Mouse (Mus musculus): ENCODE results near the gene Arf6. TPM values are rescaled to one million over a fixed set of nuclear protein-coding genes. Genes with fewer than 3 reads are reported as not detected.
"Not testable (repeated sequence)": the region's sequence is repeated elsewhere in the genome, so short reads cannot be mapped to it uniquely, and the experiment has no call there.

Arf6 gene
- polyA plus RNA-seq, 1 experiment from 2014 or later: 18.0 TPM

GRCm38 (mm10) chr12:69360997-69361899 lies 10.7 kb upstream of the Arf6 start:
- ATAC-seq: peak; percentile 93

DNA sequence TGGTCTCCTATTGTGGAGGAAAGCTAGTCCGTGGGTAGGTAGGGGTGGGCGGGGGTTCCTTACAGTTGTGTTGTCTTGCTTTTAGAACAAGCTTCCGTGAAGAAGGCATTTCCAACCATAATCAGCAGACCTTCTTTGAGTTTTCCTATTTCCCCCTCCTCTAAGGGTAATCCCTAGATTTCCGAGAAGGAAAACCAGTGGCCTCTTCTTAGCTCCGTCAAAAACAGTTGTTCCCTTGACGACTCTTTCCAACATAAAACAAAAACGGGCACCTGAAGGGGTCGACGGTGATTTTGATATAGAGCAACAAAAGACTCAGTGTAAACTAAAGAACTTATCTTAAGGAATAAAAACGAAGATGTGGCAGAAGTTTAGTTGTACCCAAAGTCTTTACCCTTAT lies 10.0 kb upstream of the Arf6 start:
- H3K27me3 ChIP-seq (replicated peaks; ENCODE audit: control insufficient read depth, insufficient read depth, low read length): no peaks in the 10 kb centered on the region
- WGBS: 5% methylated on average over 10 of the region's 10 CpGs

More at GRCm38 (mm10) chr12:69360997-69361899, 10.7 kb upstream of the Arf6 start:
- Histone ChIP-seq H3K4me1 (ENCODE audit: control insufficient read depth, insufficient read depth, low read length) (peaks cover 10% of the 10 kb centered on the region), H3K9ac (ENCODE audit: low read depth, low read length) (peak overlapping the region; percentile 69), H3K4me2 (ENCODE audit: low read depth, low read length) (peak overlapping the region; percentile 70), H3K27ac (ENCODE audit: low read length) (peak overlapping the region; percentile 92), H3K4me3 (ENCODE audit: low read length) (peak overlapping the region; percentile 48)
- WGBS: under 1% methylated on average over 39 of the region's 50 CpGs
- H3K36me3 ChIP-seq (ENCODE audit: control insufficient read depth, insufficient read depth, low read length); H3K27me3 ChIP-seq (replicated peaks; ENCODE audit: control insufficient read depth, insufficient read depth, low read length); H3K9me3 ChIP-seq (ENCODE audit: control insufficient read depth, low read length): not testable (repeated sequence)

GRCm38 (mm10) chr12:69362388-69362787 lies 9.6 kb upstream of the Arf6 start:
- 49% methylated on average over 4 of the region's 4 CpGs for WGBS
- Histone ChIP-seq H3K4me1 (ENCODE audit: control insufficient read depth, insufficient read depth, low read length) (peaks cover 10% of the 10 kb centered on the region), H3K27me3 (replicated peaks; ENCODE audit: control insufficient read depth, insufficient read depth, low read length) (no peaks in the 10 kb centered on the region), H3K9me3 (ENCODE audit: control insufficient read depth, low read length) (no peaks in the 10 kb centered on the region), H3K36me3 (ENCODE audit: control insufficient read depth, insufficient read depth, low read length) (no peaks in the 10 kb centered on the region), H3K4me2 (ENCODE audit: low read depth, low read length) (peak overlapping the region; percentile 14; the same call in 1 of the 2 replicates), H3K4me3 (ENCODE audit: low read length) (no peak overlapping the region), H3K9ac (ENCODE audit: low read depth, low read length) (no peak overlapping the region), H3K27ac (ENCODE audit: low read length) (no peak overlapping the region)
- no peak for ATAC-seq

More for the DNA sequence above, 10.0 kb upstream of the Arf6 start:
- no peaks in the 10 kb centered on the region for H3K36me3 ChIP-seq (ENCODE audit: control insufficient read depth, insufficient read depth, low read length)
- H3K9ac ChIP-seq (ENCODE audit: low read depth, low read length): peak overlapping the region; percentile 69
- H3K9me3 ChIP-seq (ENCODE audit: control insufficient read depth, low read length): no peaks in the 10 kb centered on the region
- H3K4me1 ChIP-seq (ENCODE audit: control insufficient read depth, insufficient read depth, low read length): peaks cover 10% of the 10 kb centered on the region
- ATAC-seq: no peak
- peak overlapping the region; percentile 48 for H3K4me3 ChIP-seq (ENCODE audit: low read length)
- peak overlapping the region; percentile 70 for H3K4me2 ChIP-seq (ENCODE audit: low read depth, low read length)
- peak overlapping the region; percentile 92 for H3K27ac ChIP-seq (ENCODE audit: low read length)

DNA sequence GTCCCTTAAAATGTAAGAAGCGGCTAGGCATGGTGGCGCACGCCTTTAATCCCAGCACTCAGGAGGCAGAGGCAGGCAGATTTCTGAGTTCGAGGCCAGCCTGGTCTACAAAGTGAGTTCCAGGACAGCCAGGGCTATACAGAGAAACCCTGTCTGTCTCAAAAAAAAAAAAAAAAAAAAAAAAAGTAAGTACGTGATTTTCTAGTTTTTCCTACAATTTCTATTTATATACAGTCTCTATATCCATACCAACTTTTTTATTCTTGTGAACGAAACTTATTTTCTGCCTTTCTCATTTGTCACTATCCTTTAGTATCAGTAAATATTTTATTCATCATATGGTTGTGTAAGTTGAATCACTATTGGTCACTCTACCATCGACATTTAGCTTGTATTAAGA lies 8.8 kb upstream of the Arf6 start:
- not testable (repeated sequence) for H3K27ac ChIP-seq (ENCODE audit: low read length); H3K27me3 ChIP-seq (replicated peaks; ENCODE audit: control insufficient read depth, insufficient read depth, low read length); H3K9ac ChIP-seq (ENCODE audit: low read depth, low read length); ATAC-seq; H3K36me3 ChIP-seq (ENCODE audit: control insufficient read depth, insufficient read depth, low read length); H3K4me3 ChIP-seq (ENCODE audit: low read length); H3K4me2 ChIP-seq (ENCODE audit: low read depth, low read length); H3K9me3 ChIP-seq (ENCODE audit: control insufficient read depth, low read length)
- 94% methylated on average over 7 of the region's 7 CpGs for whole genome bisulfite sequencing
- peaks cover 10% of the 10 kb centered on the region for H3K4me1 ChIP-seq (ENCODE audit: control insufficient read depth, insufficient read depth, low read length)

DNA sequence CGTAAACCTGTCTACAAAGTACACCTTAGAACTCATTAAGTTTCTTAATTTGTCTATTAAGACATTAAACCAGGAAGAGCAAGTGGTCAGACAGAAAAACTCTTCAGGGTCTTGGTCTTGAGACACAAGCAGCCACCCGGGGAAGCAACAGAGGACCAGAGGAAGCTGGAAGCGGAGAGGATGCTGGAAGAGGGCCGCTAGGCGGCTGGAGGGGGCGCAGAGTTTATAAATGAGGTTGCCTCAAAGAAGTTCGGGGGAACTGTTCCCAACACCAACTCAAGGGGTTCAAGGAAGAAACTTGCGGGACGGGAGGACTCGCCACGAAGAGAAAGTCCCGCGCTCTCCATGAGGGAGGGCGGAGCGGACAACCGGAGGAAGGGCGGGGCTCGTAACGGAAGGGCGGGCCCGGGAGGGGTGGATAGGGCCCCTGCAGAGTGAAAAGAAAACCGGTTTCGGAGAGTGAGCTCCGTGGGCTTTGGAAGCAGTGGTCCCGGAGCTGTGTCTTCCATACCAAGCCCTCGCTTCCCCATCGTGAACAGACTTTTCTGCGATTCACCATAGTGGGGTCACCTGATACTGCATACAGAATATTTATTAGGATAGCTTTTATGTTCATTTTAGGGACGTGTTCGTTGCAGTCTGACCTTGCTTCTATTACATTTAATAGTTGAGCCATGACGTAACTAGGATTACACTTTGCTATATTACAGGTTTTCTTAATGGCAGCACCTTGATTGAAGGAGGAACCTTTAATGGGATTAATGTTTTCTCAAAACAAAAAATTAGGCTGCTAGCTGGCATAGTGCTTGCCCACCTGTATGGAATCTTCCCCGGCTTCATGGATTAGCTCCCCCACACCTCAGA lies 7.8 kb upstream of the Arf6 start:
- Histone ChIP-seq H3K4me3 (ENCODE audit: low read length) (peak overlapping the region; percentile 62), H3K9ac (ENCODE audit: low read depth, low read length) (peak overlapping the region; percentile 73), H3K4me2 (ENCODE audit: low read depth, low read length) (peak overlapping the region; percentile 69), H3K36me3 (ENCODE audit: control insufficient read depth, insufficient read depth, low read length) (no peaks in the 10 kb centered on the region), H3K4me1 (ENCODE audit: control insufficient read depth, insufficient read depth, low read length) (peaks cover 10% of the 10 kb centered on the region), H3K9me3 (ENCODE audit: control insufficient read depth, low read length) (no peaks in the 10 kb centered on the region), H3K27me3 (replicated peaks; ENCODE audit: control insufficient read depth, insufficient read depth, low read length) (no peaks in the 10 kb centered on the region), H3K27ac (ENCODE audit: low read length) (peak overlapping the region; percentile 80)
- 3% methylated on average over 31 of the region's 32 CpGs for WGBS
- peak; percentile 60 for ATAC-seq

DNA sequence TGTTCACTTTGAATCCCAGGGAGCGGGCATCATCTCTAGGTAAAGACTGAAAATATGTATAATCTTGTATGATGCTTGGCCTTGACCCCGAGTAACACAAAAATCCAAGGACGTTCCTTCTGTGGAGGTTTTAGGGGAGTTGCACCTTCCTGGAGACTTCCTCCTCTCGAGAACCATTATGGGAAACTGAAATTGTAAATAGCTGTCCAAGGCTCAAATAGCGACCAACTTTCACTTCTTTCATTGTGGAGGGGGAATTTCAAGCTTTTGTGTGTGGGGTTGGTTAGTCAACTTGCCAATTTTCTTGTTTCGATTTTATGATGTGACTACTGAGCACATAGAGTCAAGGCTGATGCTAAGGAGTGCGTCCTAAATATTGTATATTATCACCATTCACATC lies 6.2 kb upstream of the Arf6 start:
- H3K4me3 ChIP-seq (ENCODE audit: low read length): no peak overlapping the region
- peaks cover 11% of the 10 kb centered on the region for H3K4me1 ChIP-seq (ENCODE audit: control insufficient read depth, insufficient read depth, low read length)
- no peak for ATAC-seq
- no peak overlapping the region for H3K9ac ChIP-seq (ENCODE audit: low read depth, low read length)
- H3K4me2 ChIP-seq (ENCODE audit: low read depth, low read length): no peak overlapping the region
- WGBS: 82% methylated on average over 7 of the region's 7 CpGs
- H3K36me3 ChIP-seq (ENCODE audit: control insufficient read depth, insufficient read depth, low read length): no peaks in the 10 kb centered on the region
- no peaks in the 10 kb centered on the region for H3K9me3 ChIP-seq (ENCODE audit: control insufficient read depth, low read length)
- no peak overlapping the region for H3K27ac ChIP-seq (ENCODE audit: low read length)
- no peaks in the 10 kb centered on the region for H3K27me3 ChIP-seq (replicated peaks; ENCODE audit: control insufficient read depth, insufficient read depth, low read length)

DNA sequence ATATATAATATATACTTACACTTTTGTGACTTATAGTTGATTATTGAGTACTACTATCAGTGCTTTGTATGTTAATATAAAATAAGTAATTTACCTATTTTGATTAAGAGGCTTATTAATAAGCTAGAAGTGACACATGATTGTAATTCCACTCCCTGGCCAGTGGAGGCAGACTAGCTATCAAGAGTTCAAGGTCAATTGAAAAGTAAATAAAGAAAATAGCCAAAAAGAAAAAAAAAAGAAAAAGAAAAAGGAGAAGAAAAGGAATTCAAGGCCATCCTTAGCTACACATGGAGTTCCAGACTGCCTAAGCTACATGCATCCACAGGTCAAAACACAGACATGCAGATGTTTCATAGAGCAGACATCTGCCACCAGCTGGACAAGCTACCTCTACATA lies 5.5 kb upstream of the Arf6 start:
- no peaks in the 10 kb centered on the region for H3K36me3 ChIP-seq (ENCODE audit: control insufficient read depth, insufficient read depth, low read length)
- no peak for ATAC-seq
- H3K4me1 ChIP-seq (ENCODE audit: control insufficient read depth, insufficient read depth, low read length): peaks cover 13% of the 10 kb centered on the region
- no peak overlapping the region for H3K9ac ChIP-seq (ENCODE audit: low read depth, low read length)
- no peak overlapping the region for H3K4me2 ChIP-seq (ENCODE audit: low read depth, low read length)
- H3K9me3 ChIP-seq (ENCODE audit: control insufficient read depth, low read length): no peaks in the 10 kb centered on the region
- no peak overlapping the region for H3K4me3 ChIP-seq (ENCODE audit: low read length)
- H3K27ac ChIP-seq (ENCODE audit: low read length): no peak overlapping the region
- no peaks in the 10 kb centered on the region for H3K27me3 ChIP-seq (replicated peaks; ENCODE audit: control insufficient read depth, insufficient read depth, low read length)

- H3K4me2 ChIP-seq (ENCODE audit: low read depth, low read length): no peak overlapping the region
- H3K4me3 ChIP-seq (ENCODE audit: low read length): no peak overlapping the region
- no peaks in the 10 kb centered on the region for H3K27me3 ChIP-seq (replicated peaks; ENCODE audit: control insufficient read depth, insufficient read depth, low read length)
- WGBS: 38% methylated on average over 2 of the region's 2 CpGs
- H3K9me3 ChIP-seq (ENCODE audit: control insufficient read depth, low read length): no peaks in the 10 kb centered on the region
- peak; percentile 5; the same call in 1 of the 2 replicates for ATAC-seq
- H3K9ac ChIP-seq (ENCODE audit: low read depth, low read length): no peak overlapping the region
- H3K27ac ChIP-seq (ENCODE audit: low read length): peak overlapping the region; percentile 35; the same call in 1 of the 2 replicates
- H3K36me3 ChIP-seq (ENCODE audit: control insufficient read depth, insufficient read depth, low read length): no peaks in the 10 kb centered on the region
- H3K4me1 ChIP-seq (ENCODE audit: control insufficient read depth, insufficient read depth, low read length): peaks cover 10% of the 10 kb centered on the region
Measured at GRCm38 (mm10) chr12:69367557-69367956, 4.4 kb upstream of the Arf6 start.

GRCm38 (mm10) chr12:69370936-69371335 lies 1.0 kb upstream of the Arf6 start:
- Histone ChIP-seq H3K4me2 (ENCODE audit: low read depth, low read length) (peak overlapping the region; percentile 57), H3K9me3 (ENCODE audit: control insufficient read depth, low read length) (no peaks in the 10 kb centered on the region), H3K36me3 (ENCODE audit: control insufficient read depth, insufficient read depth, low read length) (no peaks in the 10 kb centered on the region), H3K4me3 (ENCODE audit: low read length) (peak overlapping the region; percentile 99), H3K27ac (ENCODE audit: low read length) (peak overlapping the region; percentile 97), H3K27me3 (replicated peaks; ENCODE audit: control insufficient read depth, insufficient read depth, low read length) (no peaks in the 10 kb centered on the region), H3K9ac (ENCODE audit: low read depth, low read length) (peak overlapping the region; percentile 95), H3K4me1 (ENCODE audit: control insufficient read depth, insufficient read depth, low read length) (peaks cover 11% of the 10 kb centered on the region)
- WGBS: 14% methylated on average over 7 of the region's 7 CpGs
- no peak for ATAC-seq

Measured in intestine, embryonic 16.5 days (tissue).